Mouse (Mus musculus): Measurements from ENCODE around the gene Fhl2. TPM values are rescaled to one million over a fixed set of nuclear protein-coding genes. Genes with fewer than 3 reads are reported as not detected.

Gene Fhl2
- 10 to 100 TPM; 28.0 to 33.3 TPM for total RNA-seq (2021)
- long read RNA-seq, experiment 1, transcript Fhl2-201 (6 exons, 1,563 nt): major isoform, 44 of 48 reads
- long read RNA-seq, experiment 1, partial matches to known transcripts: 2 of 48 reads
- long read RNA-seq, experiment 1, other reads (novel, unspliced or antisense): 2 of 48 reads
- long read RNA-seq, experiment 2, transcript Fhl2-201 (6 exons, 1,563 nt): major isoform, 50 of 53 reads
- long read RNA-seq, experiment 2, partial matches to known transcripts: 2 of 53 reads
- long read RNA-seq, experiment 2, other reads (novel, unspliced or antisense): 1 of 53 reads

GRCm38 (mm10) chr1:43196661-43197241, at the start of gene Fhl2:
TSS of gene Fhl2 (minus strand) at chr1:43196984.
- no peak for DNase-seq (ENCODE audit: low spot score in 2 of 2)

DNA sequence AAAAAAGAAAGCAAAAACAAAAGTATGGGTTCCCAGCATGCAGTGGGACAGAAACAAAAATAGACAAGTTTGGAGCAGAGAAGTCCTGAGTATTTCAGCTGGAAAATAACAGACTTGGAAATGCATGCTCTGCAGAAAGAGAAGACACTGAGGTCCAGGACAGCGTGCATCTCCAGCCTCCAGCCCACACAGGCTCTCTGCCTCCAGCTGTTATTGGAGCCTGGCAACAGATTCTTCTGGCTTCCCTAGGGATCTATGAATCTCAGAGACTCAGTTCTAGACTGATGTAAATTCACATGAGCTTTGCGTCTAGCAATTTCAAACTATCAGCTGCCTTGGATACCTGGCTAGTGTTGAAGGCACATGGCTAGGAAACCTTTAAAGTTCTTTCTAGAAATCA, 48.2 kb upstream of the Fhl2 start:
- DNase-seq (ENCODE audit: low spot score in 2 of 2): no peak

DNA sequence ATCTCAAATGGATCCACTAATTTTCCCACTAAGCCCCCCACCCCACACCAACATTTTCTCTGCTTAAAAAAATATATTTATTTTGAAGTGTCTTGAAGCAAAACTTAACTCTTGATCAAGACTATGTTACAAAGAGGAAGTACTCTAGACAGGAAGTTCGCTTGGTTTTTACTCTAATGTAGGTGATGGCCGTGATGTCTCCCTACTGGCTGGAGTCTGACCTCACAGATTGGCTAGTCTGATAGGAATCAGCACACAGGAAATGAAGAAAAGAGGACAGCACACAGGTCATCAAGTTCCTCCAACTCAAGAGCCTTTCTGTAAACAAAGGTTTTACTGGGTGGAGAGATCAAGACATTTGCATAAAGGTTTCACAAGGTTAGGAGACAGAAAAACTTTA, 44.4 kb upstream of the Fhl2 start:
- DNase-seq (ENCODE audit: low spot score in 2 of 2): no peak

- DNase-seq (ENCODE audit: low spot score in 2 of 2): no peak
Measured at GRCm38 (mm10) chr1:43239796-43240313, 43.1 kb upstream of the Fhl2 start.

- DNase-seq (ENCODE audit: low spot score in 2 of 2): no peak
Measured at GRCm38 (mm10) chr1:43238471-43238870, 41.7 kb upstream of the Fhl2 start.

- DNase-seq (ENCODE audit: low spot score in 2 of 2): no peak
Measured at GRCm38 (mm10) chr1:43237360-43238235, 40.8 kb upstream of the Fhl2 start.

- no peak for DNase-seq (ENCODE audit: low spot score in 2 of 2)
Measured at GRCm38 (mm10) chr1:43225531-43226151, 28.9 kb upstream of the Fhl2 start.

DNA sequence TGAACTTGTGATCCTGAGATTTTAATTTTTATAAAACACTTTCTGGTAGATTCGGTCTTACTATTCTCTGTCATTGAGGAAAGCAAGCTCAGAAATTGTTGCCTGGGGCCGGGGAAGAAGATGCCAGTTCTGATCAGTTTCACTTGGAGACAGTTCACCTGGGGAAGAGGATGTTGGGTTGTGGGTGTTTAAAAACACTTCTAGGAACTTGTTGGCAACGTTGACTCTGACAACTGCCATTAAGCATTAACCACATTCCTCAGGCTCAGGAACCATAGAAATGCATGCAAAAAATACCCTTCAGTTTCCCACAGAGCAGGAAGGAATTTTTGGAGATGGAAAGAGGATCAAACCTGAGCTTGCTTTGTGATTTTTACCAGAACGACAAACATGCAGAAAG, 28.2 kb upstream of the Fhl2 start:
- DNase-seq (ENCODE audit: low spot score in 2 of 2): no peak

DNA sequence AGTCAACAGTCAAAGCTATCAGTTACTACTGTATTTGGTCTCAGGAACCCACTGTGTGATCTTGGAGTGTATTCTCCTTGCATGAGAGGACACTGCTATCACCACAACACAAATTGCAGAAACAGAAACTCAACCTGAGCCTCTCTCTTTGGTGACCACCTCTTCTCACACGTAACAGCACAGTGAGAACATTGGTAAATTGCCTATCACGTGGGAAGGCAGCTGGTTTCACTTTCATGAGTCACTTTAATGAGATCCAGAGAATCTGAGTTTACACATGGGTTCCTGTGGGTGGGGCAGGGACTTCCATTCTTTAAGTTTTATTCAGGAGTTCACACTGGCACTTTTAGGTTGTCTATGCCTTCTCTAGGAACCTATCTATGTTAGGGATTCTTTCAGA, 27.4 kb upstream of the Fhl2 start:
- DNase-seq (ENCODE audit: low spot score in 2 of 2): no peak

- no peak for DNase-seq (ENCODE audit: low spot score in 2 of 2)
Measured at GRCm38 (mm10) chr1:43223097-43223496, 26.3 kb upstream of the Fhl2 start.

DNA sequence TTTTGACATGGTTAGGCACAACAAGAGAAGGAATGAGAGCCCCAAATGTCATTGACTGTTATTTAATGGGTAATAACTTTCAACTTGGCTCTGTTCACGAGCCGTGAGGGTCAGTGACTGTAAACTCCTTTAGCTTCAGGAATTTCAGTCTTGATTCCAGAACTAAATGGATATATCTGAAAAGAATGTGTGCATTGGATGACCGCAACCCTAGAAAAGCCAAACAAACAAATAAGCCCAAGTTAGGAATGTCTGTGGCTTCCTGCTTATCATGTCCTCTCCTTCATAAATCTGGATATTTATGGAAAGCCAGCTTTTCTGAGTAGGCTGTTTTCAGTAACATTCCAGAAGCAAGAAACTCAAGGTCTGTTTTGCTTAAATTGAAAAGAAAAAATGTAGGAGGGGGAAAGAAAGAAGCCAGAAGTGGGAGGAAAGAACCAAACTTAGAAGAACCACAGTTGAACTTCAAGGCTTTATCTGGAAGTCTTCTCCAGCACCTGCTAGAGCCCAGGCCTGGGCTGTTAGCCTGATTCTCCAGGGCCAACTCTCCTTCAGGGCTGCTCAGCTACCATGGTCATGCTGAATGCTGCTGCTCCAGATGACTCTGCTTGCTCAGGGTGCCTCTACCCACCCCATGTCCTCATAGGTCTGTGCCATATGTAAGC, 21.4 kb upstream of the Fhl2 start:
- no peak for DNase-seq (ENCODE audit: low spot score in 2 of 2)

DNA sequence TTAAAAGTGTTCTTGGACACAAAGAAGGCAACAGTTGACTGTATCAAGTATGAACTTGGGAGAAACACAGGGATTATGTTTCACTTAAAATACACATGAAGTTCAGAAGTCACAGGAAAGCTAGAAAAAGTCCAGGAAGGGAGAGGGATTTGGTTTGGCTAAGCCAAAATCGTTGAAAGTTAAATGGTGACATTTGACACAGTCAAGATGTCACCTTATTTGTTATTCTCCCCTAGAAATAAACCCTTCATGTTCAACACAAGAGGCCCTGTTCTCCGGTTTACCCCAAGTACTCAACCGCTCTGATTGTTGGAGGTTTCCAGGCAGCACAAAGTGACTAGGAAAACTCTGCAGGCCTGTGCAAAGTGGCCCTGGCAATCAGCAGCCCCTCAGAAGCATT, 18.8 kb upstream of the Fhl2 start:
- no peak for DNase-seq (ENCODE audit: low spot score in 2 of 2)

- DNase-seq (ENCODE audit: low spot score in 2 of 2): no peak
Measured at GRCm38 (mm10) chr1:43211274-43211673, 14.5 kb upstream of the Fhl2 start.

DNA sequence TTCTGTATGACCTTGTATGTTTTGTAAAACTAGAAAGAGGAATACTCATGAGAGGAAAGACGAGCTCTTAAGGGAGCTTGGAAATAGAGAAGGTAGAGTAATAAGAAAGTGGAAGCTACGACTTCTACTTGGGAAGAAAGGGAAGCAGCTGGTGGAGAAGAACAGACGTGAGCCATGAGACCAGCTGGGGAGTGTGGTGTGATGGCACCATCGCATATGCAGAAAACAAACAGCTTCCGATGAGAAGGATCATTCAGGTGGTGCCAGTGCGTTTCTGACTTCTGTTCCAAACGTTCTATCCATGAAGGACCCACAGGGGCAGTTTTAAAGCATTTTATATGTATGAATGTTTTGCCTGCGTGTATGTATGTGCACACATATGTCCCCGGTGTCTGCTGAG, 13.5 kb upstream of the Fhl2 start:
- no peak for DNase-seq (ENCODE audit: low spot score in 2 of 2)

GRCm38 (mm10) chr1:43207147-43207546, 10.4 kb upstream of the Fhl2 start:
- DNase-seq (ENCODE audit: low spot score in 2 of 2): no peak

GRCm38 (mm10) chr1:43203282-43203681, 6.5 kb upstream of the Fhl2 start:
- DNase-seq (ENCODE audit: low spot score in 2 of 2): no peak

- no peak for DNase-seq (ENCODE audit: low spot score in 2 of 2)
Measured at GRCm38 (mm10) chr1:43202226-43202625, 5.4 kb upstream of the Fhl2 start.

GRCm38 (mm10) chr1:43201796-43202195, 5.0 kb upstream of the Fhl2 start:
- DNase-seq (ENCODE audit: low spot score in 2 of 2): no peak

DNA sequence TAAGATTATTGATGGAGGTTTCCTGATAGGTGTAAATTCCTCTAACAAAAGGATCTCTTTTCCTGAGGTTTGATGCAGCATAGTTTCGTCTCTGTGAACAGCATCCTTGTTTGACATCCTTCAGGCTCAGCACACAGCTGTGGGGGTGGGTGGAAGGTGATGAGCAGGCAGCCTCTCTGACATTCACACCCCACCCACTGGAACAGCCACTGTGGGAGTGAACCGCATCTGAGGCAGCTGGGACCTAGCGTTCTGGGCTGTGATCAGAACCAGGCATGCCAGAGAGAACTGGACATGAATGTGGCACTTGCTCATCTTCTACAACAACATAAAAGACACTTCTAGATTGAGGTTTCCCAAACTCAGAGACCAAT, 3.1 kb upstream of the Fhl2 start:
- no peak for DNase-seq (ENCODE audit: low spot score in 2 of 2)

DNA sequence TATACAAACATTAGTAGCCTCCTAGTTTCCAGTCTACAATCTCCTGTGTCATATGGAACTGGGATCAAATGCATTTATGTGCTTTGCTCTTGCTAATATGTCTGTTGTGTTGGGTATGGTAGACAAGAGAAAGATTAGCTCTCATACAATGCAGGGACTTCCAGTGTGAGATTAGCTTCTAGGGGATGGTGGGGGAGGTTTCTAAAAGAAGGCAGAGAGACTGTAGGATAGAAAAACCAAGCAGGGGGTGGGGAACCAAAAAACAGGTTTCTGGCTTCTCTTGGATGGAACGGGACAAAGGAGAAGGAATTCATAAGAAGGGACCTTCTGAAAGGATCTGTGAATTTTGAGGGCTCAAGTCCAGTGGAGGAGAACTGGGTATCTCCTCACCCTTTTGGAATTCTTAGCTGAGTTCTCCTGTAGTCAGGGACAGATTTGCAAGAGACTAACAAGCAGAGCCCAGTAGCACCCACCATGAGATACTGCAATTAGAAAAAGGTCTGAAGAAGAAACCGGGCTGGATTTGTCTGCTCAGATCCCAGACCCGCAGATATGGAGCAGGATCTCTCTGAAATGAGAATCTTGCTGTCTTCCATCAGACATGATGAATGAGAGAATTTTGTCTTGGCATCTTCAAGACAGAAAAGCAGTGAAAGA, 2.6 kb upstream of the Fhl2 start:
- no peak for DNase-seq (ENCODE audit: low spot score in 2 of 2)

- DNase-seq (ENCODE audit: low spot score in 2 of 2): no peak
Measured at GRCm38 (mm10) chr1:43196059-43196458, 725 bp downstream of the Fhl2 start.
